Mouse (Mus musculus) gastrocnemius, postnatal 36 days (tissue): ENCODE results near the gene Ovca2. TPM values are rescaled to one million over a fixed set of nuclear protein-coding genes. Genes with fewer than 3 reads are reported as not detected.
A peak's percentile ranks its signal among the peaks of the same experiment; 100 is the strongest.

Experiments used
- DNase-seq, 2 experiments: peaks; one replicate each; pipeline ENCODE4 v3.0.0; 2022
- intact Hi-C: fragments of 180-260 bp; cut with DNase I; formaldehyde crosslinking; loops from one replicate; pipeline ENCODE4 v1.15.1; 2025
- total RNA-seq, 2 experiments: library from RNA; stranded (reverse); gene quantifications; 2 replicates each; pipeline ENCODE4 v1.2.3; 2021

Ovca2 gene
- total RNA-seq, 2 experiments from 2014 or later, result 2.4 to 3.0 TPM

GRCm38 (mm10) chr11:75159564-75159963, 19.1 kb downstream of the Ovca2 start:
- intact Hi-C loops, result no loop called here
- DNase-seq, result peak; percentile 62 to 67

GRCm38 (mm10) chr11:75158432-75158831, 20.2 kb downstream of the Ovca2 start:
- intact Hi-C loops, result no loop called here
- peak in 1 of 2 experiments; percentile 18 for DNase-seq

- intact Hi-C loops, result no loop called here
- no peak for DNase-seq
Observed at GRCm38 (mm10) chr11:75157901-75158300, 20.7 kb downstream of the Ovca2 start.

GRCm38 (mm10) chr11:75157037-75157436, 21.6 kb downstream of the Ovca2 start:
- intact Hi-C loops, result no loop called here
- peak in 1 of 2 experiments; percentile 18 for DNase-seq

GRCm38 (mm10) chr11:75156416-75156815, 22.2 kb downstream of the Ovca2 start:
- intact Hi-C loops, result no loop called here
- DNase-seq, result peak in 1 of 2 experiments; percentile 20

GRCm38 (mm10) chr11:75155985-75156384, 22.6 kb downstream of the Ovca2 start:
- peak in 1 of 2 experiments; percentile 14 for DNase-seq
- intact Hi-C loops, result no loop called here

- intact Hi-C loops, result no loop called here
- no peak for DNase-seq
Observed at GRCm38 (mm10) chr11:75154053-75154585, 24.5 kb downstream of the Ovca2 start.

- intact Hi-C loops, result no loop called here
- no peak for DNase-seq
Observed at GRCm38 (mm10) chr11:75152603-75153557, 25.8 kb downstream of the Ovca2 start.

- intact Hi-C loops, result no loop called here
- DNase-seq, result no peak
Observed at GRCm38 (mm10) chr11:75150346-75150745, 28.3 kb downstream of the Ovca2 start.

GRCm38 (mm10) chr11:75148332-75149035, 30.2 kb downstream of the Ovca2 start:
- no peak for DNase-seq
- intact Hi-C loops, result no loop called here

- intact Hi-C loops, result no loop called here
- DNase-seq, result no peak
Observed at GRCm38 (mm10) chr11:75147846-75148168, 30.8 kb downstream of the Ovca2 start.

GRCm38 (mm10) chr11:75147106-75147845, 31.4 kb downstream of the Ovca2 start:
- no peak for DNase-seq
- intact Hi-C loops, result no loop called here

- DNase-seq, result no peak
- intact Hi-C loops, result no loop called here
Observed at GRCm38 (mm10) chr11:75145841-75146240, 32.8 kb downstream of the Ovca2 start.

GRCm38 (mm10) chr11:75142749-75143148, 35.9 kb downstream of the Ovca2 start:
- intact Hi-C loops, result no loop called here
- no peak for DNase-seq

- intact Hi-C loops, result no loop called here
- no peak for DNase-seq
Observed at GRCm38 (mm10) chr11:75141913-75142312, 36.7 kb downstream of the Ovca2 start.

- intact Hi-C loops, result no loop called here
Observed at GRCm38 (mm10) chr11:75141038-75141437, 37.6 kb downstream of the Ovca2 start.

GRCm38 (mm10) chr11:75140431-75140830, 38.2 kb downstream of the Ovca2 start:
- peak in 1 of 2 experiments; percentile 59 for DNase-seq
- intact Hi-C loops, result no loop called here

More at GRCm38 (mm10) chr11:75141038-75141437, 37.6 kb downstream of the Ovca2 start:
- no peak for DNase-seq

GRCm38 (mm10) chr11:75139122-75139963, 39.3 kb downstream of the Ovca2 start:
- DNase-seq, result peak; percentile 85 to 88
- intact Hi-C loops, result no loop called here

- intact Hi-C loops, result no loop called here
- no peak for DNase-seq
Observed at GRCm38 (mm10) chr11:75136666-75137398, 41.8 kb downstream of the Ovca2 start.
